Mouse (Mus musculus) midbrain, embryonic 10.5 days (tissue): ENCODE results near the gene Tob1. TPM values are rescaled to one million over a fixed set of nuclear protein-coding genes. Genes with fewer than 3 reads are reported as not detected.

Experiments used
- DNase-seq: peaks from one replicate; pipeline ENCODE4 v3.0.0-alpha.2; 2017; ENCODE audit warnings: low spot score
- H3K27ac ChIP-seq: fragments of 300-500 bp; sonication (generic); replicated peaks from 2 replicates; pipeline ENCODE4 v1.5.1; 2016; ENCODE audit warnings: mild to moderate bottlenecking
- H3K27me3 ChIP-seq: fragments of 300-500 bp; sonication (generic); 2 replicates; pipeline ENCODE4 v1.6.1; 2016; ENCODE audit warnings: low read depth, mild to moderate bottlenecking; ENCODE audit not compliant: poor library complexity, severe bottlenecking
- H3K36me3 ChIP-seq: fragments of 300-500 bp; sonication (generic); 2 replicates; pipeline ENCODE4 v1.6.1; 2016; ENCODE audit warnings: mild to moderate bottlenecking, moderate library complexity
- H3K4me1 ChIP-seq: fragments of 300-500 bp; sonication (generic); 2 replicates; pipeline ENCODE4 v1.6.1; 2016
- H3K4me3 ChIP-seq: fragments of 300-500 bp; sonication (generic); 2 replicates; pipeline ENCODE4 v1.5.1; 2016; ENCODE audit warnings: mild to moderate bottlenecking, moderate library complexity
- H3K9me3 ChIP-seq: fragments of 300-500 bp; sonication (generic); replicated peaks from 2 replicates; pipeline ENCODE4 v1.6.1; 2016; ENCODE audit warnings: mild to moderate bottlenecking
- WGBS: fragments of 180-500 bp; shearing (Covaris S2); methylation state at CpG from one replicate; pipeline ENCODE4 v1.1.7; 2016; 5-methylcytosine and 5-hydroxymethylcytosine counted together
- polyA plus RNA-seq: library from polyadenylated mRNA; unstranded; fragments of >200 nt; fragmentation: Nextera tagmentation; extraction: Ambion mirVana; gene quantifications from 2 replicates; pipeline ENCODE4 v1.2.1, GENCODE M21; 2016

Tob1 gene
- polyA plus RNA-seq, 1 experiment from 2014 or later = 18.4 TPM

DNA sequence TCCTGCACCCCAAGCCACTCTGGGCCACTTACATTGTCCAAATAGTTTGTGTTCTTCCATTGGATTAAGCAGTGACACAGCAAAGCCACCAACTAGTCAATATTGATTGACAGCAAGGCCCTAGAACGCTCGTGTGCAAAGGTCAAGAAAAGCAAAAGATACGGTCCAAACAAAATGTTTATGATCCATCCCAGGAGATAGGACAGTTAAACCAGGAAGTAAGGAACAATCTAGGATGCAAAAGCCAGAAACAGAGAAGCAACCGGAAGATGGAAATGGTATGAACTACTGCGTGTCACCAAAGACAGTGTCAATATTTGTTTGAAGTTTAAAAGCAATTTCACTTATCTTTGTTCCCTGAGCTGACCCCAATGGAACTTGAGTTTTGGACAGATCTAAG lies 9.1 kb upstream of the Tob1 start:
- Histone ChIP-seq H3K9me3 (no peaks in the 10 kb centered on the region), H3K27me3 (peaks cover 3% of the 10 kb centered on the region; the same call in 1 of the 2 replicates), H3K27ac (no peak overlapping the region), H3K4me1 (peaks cover 17% of the 10 kb centered on the region), H3K36me3 (no peaks in the 10 kb centered on the region), H3K4me3 (no peak overlapping the region)
- DNase-seq = no peak
- WGBS = 90% methylated on average over 5 of the region's 5 CpGs

DNA sequence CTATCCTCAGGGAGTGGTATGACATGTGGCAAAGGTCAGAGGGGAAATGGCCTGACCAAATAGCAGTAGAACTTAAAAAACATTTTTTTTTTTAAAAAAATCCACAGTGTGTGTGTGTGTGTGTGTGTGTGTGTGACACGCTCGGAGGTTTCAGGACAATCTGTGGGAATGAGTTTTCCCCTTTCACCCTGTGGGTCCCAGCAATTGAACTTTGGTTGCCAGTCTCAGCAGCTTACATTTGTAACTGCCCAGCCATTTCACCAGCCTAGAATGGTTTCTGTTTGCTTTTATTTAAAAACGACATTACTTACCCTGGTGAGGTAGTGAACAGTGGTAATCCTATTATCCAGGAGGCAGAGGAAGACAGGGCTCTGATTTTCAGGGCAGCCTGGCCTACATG lies 8.2 kb upstream of the Tob1 start:
- Histone ChIP-seq H3K4me3 (no peak overlapping the region), H3K27me3 (peaks cover 3% of the 10 kb centered on the region; the same call in 1 of the 2 replicates), H3K4me1 (peaks cover 19% of the 10 kb centered on the region), H3K9me3 (no peaks in the 10 kb centered on the region), H3K27ac (no peak overlapping the region), H3K36me3 (no peaks in the 10 kb centered on the region)
- no peak for DNase-seq
- 57% methylated on average over 3 of the region's 3 CpGs for WGBS

DNA sequence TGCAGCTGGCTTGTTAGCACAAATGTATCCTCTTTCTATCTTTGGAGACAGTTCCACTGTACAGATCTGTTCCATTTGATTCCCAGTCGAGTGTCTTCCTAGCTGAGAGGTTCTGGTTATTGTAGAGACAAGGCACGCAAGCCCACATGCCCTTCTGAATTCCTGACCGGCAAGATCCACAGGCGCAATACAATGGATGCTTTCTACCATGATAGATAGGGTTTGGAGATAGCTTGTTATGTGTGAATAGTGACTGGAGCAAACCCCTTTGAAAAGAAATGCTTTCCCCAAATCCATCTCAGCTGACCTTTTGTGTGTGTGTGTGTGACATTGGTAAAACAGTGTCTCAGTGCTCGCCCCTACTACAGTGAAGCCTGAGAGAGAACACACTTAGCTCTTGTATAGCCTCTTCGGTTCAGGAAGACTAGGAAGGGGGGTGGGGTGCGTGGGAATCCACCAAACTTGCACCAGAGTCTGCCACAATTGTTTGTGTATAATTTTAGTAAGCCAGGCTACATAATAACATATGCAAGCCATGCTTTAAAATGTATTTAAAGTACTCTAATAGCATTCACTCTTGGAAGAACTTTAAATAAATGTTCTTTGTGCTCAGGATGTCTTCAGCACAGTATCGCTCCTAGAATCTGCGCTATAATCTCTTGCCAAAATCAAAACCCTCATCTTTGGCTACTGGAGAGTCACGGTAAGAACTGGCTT lies 4.7 kb upstream of the Tob1 start:
- Histone ChIP-seq H3K4me1 (peaks cover 28% of the 10 kb centered on the region), H3K36me3 (no peaks in the 10 kb centered on the region), H3K9me3 (no peaks in the 10 kb centered on the region), H3K27me3 (0 out of 2 replicates have a peak, but pooled peaks cover 2% of the 10 kb centered on the region), H3K4me3 (no peak overlapping the region), H3K27ac (no peak overlapping the region)
- WGBS = 67% methylated on average over 10 of the region's 10 CpGs
- DNase-seq = no peak

DNA sequence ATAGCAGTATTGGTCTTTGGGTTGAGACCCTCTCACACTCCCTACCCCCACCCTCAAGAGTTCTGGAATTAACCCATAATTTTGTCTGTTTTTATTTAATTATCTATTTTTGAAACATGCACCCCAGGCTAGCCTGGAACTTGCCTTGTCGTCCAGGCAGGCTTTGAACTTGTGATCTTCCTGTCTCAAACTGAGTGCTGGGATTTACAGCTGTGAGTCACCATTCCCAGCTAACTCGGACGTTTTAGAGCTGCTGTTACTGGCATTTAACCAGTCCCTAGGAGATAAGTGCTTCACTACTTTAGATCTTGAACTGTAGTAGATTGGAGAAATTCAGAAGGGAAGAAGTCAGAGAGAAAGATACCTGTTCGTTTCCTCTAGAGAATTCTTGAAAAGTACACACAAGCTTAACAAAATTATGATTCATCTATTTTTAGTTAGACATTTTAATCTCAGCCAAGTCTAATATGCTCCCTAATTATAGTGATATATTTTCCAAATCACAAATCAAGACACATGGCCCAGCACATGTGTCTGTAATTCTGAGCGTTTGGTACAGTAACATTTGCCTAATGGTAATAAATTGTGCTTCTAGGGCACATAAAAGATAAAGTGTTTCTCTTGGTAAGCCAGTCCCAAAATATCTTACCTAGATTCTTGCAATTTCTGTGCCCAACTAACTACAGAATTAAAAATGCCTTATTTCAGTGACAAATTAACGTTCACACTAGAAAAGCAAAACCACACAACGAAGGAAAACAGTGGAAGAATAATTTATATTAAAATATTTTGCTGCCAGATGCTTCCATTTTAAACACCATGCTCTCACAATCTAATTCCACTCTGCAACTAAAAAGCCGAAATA lies 2.2 kb upstream of the Tob1 start:
- Histone ChIP-seq H3K27ac (peak overlapping the region; percentile 96; the same call in 1 of the 2 replicates), H3K27me3 (no peaks in the 10 kb centered on the region), H3K4me1 (peaks cover 43% of the 10 kb centered on the region), H3K4me3 (peak overlapping the region; percentile 78; the same call in 1 of the 2 replicates), H3K36me3 (peaks cover 7% of the 10 kb centered on the region), H3K9me3 (no peaks in the 10 kb centered on the region)
- WGBS = 59% methylated on average over 8 of the region's 8 CpGs
- DNase-seq = no peak

DNA sequence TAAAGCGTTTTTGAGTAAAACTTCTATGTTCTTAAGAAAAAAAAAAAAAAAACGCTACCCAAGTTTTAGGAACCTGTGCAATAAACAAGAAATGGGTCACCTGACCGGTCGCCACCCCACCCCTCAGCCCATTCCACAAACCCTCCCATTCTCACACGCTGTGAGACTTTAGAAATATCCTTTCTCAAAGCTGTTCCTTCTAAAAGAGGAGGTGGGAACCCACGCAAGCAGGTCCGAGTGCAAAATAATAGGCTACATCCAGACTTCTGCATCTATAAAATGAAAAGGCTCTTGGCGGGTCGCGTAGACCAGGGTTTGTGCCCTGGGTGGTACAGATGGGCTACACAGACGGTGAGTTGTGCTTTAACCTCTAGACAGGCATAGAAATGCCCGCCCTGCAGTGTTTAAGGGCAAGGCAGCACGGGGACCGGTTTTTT lies 1.5 kb upstream of the Tob1 start:
- H3K4me1 ChIP-seq = peaks cover 49% of the 10 kb centered on the region
- peak overlapping the region; percentile 78 for H3K4me3 ChIP-seq
- H3K27ac ChIP-seq = peak overlapping the region; percentile 96
- 3% methylated on average over 14 of the region's 14 CpGs for WGBS
- H3K36me3 ChIP-seq = peaks cover 14% of the 10 kb centered on the region
- no peaks in the 10 kb centered on the region for H3K9me3 ChIP-seq
- H3K27me3 ChIP-seq = no peaks in the 10 kb centered on the region
- no peak for DNase-seq

DNA sequence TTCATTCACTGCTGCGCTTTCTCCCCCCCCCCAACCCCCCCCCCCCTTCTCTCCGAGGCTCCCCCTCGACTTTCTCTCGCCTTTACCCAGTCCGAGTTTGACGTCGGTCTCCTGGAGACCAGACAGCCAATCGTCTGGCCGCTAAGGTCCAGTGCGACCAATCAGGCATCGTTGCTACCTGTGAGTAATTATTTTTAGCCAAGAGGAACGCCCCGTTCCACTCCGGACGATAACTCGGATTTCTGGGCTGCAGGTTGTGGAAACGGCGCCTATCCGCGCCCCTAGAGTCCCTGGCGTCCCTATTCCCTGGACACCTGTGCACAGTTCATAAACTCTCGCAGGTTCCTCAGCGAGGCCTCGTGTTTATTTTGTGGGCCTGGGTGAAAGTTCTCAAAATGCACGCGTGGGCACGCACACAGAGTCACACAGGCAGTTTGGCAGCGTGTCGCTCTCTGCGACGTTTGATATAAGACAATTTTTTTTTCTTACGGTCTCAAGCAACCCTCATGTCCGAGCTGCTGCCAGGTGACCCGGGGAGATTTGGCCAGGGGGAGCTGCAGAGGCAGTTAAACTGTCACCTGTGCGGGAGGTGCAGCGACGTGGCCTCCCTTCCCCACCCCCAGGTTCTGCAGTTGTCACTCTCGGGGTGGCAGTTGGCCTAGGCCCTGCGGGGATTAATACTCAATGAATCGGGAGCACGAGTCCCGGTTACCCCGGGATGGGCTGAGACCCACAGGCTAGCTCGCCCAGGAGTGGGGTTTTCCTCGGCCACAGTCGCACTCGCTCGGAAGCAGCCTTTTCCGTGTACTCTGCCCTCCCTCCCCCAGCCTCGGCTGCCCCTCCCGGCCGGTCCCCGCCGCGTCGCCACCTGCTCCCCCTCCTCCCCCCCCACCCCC lies 815 bp upstream of the Tob1 start:
- Histone ChIP-seq H3K4me3 (peak overlapping the region; percentile 78), H3K4me1 (peaks cover 51% of the 10 kb centered on the region), H3K27me3 (no peaks in the 10 kb centered on the region), H3K9me3 (no peaks in the 10 kb centered on the region), H3K36me3 (peaks cover 20% of the 10 kb centered on the region), H3K27ac (peak overlapping the region; percentile 96)
- WGBS = under 1% methylated on average over 46 of the region's 56 CpGs
- DNase-seq = peak; percentile 92

DNA sequence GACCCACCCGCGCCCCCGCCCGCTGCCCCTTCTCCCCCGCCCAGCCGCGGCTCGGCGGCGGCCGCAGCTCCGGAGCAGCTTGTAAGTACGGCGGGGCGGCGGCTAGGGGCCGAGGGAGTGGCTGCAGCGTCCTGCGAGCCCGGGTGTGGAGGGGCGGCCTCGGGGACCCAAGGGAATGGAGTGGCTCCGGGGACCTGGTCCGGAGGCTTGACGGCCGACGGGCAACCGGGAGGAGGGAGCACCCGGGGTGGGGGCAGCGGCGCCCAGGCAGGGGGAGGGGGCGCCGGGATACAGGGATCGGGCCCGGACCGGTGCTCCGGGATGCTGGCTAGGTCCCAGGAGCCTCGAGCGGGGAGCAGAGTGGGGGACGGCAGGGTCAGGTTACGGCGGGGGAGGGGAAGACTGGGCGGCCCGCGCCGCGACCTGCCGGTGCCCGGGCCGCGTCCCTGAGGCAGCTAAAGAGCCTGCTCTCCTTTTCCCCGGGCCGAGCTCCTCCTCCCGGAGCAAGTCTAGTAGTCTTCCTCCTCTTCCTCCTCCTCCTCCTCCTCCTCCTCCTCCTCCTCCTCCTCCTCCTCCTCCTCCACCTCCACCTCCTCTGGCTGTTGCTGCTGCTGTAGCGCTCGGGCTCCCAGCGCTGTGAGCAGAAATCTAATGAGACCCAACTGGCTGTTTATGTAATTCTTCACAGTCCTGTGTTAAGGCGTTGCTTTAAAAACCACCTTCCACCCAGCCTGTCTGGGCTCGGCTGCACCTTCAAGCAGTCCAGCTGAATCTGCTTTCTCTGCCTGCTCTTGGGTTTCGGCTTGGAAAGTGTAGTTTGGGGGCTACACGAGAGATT lies 616 bp downstream of the Tob1 start:
- peak overlapping the region; percentile 78 for H3K4me3 ChIP-seq
- peaks cover 23% of the 10 kb centered on the region for H3K36me3 ChIP-seq
- peak; percentile 86 for DNase-seq
- H3K27me3 ChIP-seq = no peaks in the 10 kb centered on the region
- peaks cover 54% of the 10 kb centered on the region for H3K4me1 ChIP-seq
- H3K27ac ChIP-seq = peak overlapping the region; percentile 96
- WGBS = under 1% methylated on average over 48 of the region's 61 CpGs
- no peaks in the 10 kb centered on the region for H3K9me3 ChIP-seq

DNA sequence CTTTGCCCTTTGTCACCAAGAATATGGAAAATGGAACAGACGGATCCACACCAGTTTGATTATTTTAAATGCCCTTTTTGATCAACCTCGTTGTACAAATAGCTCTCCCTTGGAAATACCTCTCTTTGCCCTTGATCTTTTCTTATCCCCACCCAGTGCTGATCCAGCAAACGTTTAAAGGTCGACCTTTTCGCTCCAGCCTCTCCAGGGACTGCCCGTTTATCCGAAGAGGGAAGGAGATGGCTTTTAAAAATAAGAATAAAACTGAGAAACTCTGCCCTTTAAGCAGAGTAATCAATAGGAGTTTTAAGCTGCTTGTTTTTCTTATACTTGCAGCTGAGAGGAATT lies 1.2 kb downstream of the Tob1 start:
- H3K9me3 ChIP-seq = no peaks in the 10 kb centered on the region
- peaks cover 55% of the 10 kb centered on the region for H3K4me1 ChIP-seq
- 2% methylated on average over 7 of the region's 7 CpGs for WGBS
- DNase-seq = no peak
- H3K36me3 ChIP-seq = peaks cover 23% of the 10 kb centered on the region
- H3K27ac ChIP-seq = peak overlapping the region; percentile 96
- H3K27me3 ChIP-seq = no peaks in the 10 kb centered on the region
- H3K4me3 ChIP-seq = peak overlapping the region; percentile 78

DNA sequence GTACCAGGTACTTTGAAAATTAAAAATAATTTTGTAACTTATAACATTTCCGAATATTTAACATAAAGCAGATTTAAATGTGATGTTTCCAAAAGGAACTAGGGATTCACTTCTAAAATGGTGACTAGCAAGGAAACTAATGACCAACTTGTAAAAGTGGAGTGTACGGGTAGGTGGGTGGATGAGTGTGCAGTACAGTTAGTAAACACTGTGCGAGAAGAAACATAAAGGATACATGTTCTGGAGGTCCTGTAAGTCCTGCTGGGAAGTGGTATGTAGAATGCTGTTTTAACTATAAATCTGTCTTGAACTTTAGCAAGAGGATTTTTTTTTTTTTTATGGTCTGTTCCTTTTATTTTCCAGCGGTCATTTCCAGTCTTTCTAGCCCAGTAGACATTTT lies 1.7 kb downstream of the Tob1 start:
- WGBS = 80% methylated on average over 4 of the region's 4 CpGs
- Histone ChIP-seq H3K36me3 (peaks cover 23% of the 10 kb centered on the region), H3K9me3 (no peaks in the 10 kb centered on the region), H3K4me1 (peaks cover 56% of the 10 kb centered on the region), H3K27ac (no peak overlapping the region), H3K4me3 (peak overlapping the region; percentile 78), H3K27me3 (no peaks in the 10 kb centered on the region)
- no peak for DNase-seq

DNA sequence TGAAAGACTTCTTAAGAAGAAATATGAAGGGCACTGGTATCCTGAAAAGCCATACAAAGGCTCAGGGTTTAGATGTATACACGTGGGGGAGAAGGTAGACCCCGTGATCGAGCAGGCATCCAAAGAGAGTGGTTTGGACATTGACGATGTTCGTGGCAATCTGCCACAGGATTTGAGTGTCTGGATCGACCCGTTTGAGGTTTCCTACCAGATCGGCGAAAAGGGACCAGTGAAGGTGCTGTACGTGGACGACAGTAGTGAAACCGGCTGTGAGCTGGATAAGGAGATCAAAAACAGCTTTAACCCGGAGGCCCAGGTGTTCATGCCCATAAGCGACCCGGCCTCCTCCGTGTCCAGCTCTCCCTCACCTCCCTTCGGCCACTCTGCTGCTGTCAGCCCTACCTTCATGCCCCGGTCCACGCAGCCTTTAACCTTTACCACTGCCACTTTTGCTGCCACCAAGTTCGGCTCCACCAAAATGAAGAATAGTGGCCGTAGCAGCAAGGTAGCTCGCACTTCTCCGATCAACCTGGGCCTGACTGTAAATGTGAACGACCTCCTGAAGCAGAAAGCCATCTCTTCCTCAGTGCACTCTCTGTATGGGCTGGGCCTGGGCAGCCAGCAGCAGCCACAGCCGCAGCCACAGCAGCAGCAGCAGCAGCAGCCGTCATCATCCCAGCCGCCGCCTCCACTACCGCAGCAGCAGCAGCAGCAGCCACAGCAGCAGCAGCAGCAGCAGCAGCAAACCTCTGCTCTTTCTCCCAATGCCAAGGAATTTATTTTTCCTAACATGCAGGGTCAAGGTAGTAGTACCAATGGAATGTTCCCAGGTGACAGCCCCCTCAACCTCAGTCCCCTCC lies 2.7 kb downstream of the Tob1 start:
- peaks cover 65% of the 10 kb centered on the region for H3K4me1 ChIP-seq
- H3K9me3 ChIP-seq = no peaks in the 10 kb centered on the region
- H3K27ac ChIP-seq = no peak overlapping the region
- 91% methylated on average over 29 of the region's 29 CpGs for WGBS
- H3K36me3 ChIP-seq = peaks cover 23% of the 10 kb centered on the region
- peak overlapping the region; percentile 14; the same call in 1 of the 2 replicates for H3K4me3 ChIP-seq
- no peaks in the 10 kb centered on the region for H3K27me3 ChIP-seq
- DNase-seq = peak; percentile 15

DNA sequence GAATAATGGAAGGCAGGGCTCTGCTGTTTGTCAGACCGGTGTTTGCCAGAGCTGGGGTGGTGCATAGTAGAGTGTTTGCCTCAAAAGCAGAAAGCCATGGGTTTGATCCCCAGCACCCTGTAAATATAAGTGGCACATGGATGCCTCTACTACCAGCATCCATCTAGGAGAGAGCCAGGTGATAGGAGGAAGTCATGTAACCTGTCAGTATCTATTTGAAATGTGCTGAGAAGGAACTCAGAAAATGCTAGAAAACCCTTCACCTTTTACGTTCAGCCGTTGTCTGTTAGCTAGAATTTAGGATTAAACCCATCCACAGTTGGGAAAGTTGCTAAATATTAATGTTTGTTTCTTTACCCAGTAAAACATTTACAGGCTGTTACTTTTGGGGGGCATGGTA lies 4.3 kb downstream of the Tob1 start:
- Histone ChIP-seq H3K27ac (no peak overlapping the region), H3K36me3 (peaks cover 23% of the 10 kb centered on the region), H3K27me3 (no peaks in the 10 kb centered on the region), H3K4me1 (peaks cover 60% of the 10 kb centered on the region), H3K4me3 (no peak overlapping the region), H3K9me3 (no peaks in the 10 kb centered on the region)
- 90% methylated on average over 3 of the region's 3 CpGs for WGBS
- peak; percentile 11 for DNase-seq
